Mouse (Mus musculus) activated CD4-positive, CD25-positive, alpha-beta regulatory T cell, adult 4 months (primary cell): ENCODE results near the gene Tnfsf8. TPM values are rescaled to one million over a fixed set of nuclear protein-coding genes. Genes with fewer than 3 reads are reported as not detected.

Source experiments
- ATAC-seq: one replicate; pipeline ENCODE4 v1.8.0; 2017
- polyA plus RNA-seq, 2 experiments: library from polyadenylated mRNA; unstranded; fragments of 100-300 nt; shearing (Covaris generic); gene quantifications; one replicate each; pipeline ENCODE4 v1.2.1; 2017

The Tnfsf8 gene
- polyA plus RNA-seq, 2 experiments from 2014 or later, result 71.6 to 77.3 TPM

DNA sequence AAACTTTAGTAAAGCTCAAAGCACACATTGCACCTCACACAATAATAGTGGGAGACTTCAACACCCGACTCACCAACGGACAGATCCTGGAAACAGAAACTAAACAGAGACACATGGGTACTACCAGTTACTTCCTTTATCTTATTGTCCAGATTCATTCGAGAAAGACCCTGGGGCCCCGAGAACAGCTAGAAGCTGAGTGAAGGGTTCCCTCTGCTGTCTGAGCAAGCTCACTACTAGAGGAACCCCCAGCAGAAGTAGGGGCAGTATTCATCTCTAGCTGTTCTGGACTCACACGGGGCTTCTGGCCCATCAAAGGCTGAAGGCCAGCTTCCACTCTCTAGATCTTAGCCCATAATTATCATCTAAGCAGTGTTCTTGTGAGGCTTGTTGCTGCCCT is 20.7 kb downstream of the Tnfsf8 start:
- ATAC-seq, result no peak

DNA sequence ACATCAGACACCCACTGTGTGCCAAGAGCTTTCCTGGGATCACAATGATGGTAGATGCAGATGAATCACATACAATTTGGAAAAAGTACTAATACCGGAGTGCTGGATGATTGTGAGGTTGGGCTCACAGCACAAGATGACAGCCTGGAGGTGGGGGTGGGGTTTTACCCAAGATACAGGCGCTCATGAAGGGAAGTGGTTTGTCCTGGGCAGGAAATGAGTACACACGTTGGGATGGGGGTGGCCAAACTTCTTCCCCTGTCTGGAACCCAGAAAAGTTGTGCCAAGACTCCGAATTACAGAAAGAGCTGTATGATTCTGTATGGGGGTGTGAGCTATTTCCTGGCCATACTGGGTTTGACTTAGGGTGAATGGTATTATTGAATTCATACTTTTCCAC is 38.0 kb downstream of the Tnfsf8 start:
- ATAC-seq, result peak; percentile 77

DNA sequence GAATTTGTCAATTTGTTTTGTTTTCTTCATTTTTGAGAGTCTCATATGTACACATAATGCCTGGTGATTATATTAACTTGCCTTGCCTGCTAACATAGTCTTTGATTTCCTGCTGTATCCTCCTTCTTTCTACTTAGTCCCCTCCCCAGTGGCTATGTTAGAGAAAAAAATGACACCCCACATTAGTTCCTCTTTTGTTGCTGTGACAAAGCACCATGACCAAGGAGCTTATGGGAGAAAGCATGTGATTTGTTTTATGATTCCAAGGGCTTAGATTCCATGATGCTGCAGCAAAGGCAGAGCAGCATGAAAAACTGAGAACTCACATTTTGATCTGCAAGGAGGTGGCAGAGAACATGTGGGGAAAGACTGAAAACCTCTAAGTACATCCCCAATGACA is 43.6 kb downstream of the Tnfsf8 start:
- ATAC-seq, result no peak

DNA sequence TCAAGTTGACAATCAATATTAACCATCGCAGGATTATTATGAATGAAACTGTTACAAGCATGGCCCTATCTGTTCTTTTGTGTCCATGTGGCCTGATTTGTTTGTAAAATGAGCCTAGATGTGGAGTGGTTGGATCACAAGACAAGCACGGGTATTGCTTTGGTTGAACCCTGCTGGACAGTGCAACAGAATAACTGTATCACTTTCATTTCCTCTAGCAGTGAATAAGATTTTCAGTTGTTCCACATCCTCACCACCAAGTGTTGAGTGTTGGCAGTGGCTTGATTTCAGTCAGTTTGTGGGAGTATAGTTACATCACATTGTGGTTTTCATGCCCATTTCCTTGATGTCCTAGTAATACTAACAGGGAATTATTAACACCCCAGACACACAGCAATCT is 45.5 kb downstream of the Tnfsf8 start:
- ATAC-seq, result no peak

DNA sequence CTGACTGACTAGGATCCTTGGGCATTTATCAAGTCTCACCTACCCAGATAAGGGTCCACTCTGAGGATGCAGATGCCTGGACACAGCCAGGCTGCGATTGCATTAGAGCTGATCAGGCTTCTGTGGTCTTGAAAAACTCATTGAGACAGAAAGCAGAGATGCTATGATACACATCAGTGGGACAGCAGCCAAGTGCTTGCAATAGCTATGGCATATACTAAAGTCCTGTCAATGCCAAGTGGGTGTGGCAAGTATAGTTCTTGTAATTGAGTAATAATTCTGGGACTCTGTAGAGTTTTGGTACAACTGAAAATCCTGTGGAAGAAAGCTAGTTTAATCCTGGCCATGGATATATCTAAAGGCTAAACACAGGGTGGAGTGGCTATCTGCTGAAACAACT is 63.1 kb downstream of the Tnfsf8 start:
- ATAC-seq, result no peak

DNA sequence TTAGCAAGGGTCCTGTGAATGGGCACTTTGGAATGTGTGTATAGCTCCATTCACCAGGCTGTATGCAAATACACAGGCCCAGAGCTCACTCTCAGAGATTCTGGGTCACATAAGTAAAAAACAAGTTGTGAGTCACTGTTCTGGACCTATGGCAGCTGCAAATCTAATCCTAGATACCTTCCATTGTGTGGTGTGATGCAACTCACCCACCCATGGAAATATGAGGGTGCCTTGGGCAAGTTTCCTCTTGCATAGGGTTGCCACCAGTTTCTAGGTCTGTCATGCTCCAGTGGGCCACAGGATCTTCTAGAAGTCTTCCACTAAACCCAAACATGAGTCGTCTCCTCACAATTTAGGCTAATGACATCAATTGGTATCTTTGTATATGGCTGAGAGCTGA is 64.6 kb downstream of the Tnfsf8 start:
- no peak for ATAC-seq

DNA sequence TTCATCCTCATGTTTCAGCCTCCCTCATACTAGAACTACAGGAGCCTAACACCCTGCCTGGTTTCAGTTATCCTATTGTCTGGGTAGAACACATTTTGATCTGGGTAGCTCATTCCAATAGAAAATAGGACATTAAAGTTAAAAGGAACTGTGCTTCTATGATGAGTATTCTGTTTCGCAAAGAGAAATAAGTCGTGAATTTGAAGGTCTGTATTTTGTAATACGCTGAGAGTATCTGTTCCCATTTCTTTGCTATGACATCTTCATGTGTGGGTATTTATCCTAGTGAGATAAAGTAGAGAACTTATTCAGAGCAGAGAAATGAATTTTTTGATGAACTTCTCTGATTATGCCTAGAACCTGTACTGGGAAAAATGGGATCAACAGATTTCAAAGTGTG is 68.8 kb downstream of the Tnfsf8 start:
- no peak for ATAC-seq

DNA sequence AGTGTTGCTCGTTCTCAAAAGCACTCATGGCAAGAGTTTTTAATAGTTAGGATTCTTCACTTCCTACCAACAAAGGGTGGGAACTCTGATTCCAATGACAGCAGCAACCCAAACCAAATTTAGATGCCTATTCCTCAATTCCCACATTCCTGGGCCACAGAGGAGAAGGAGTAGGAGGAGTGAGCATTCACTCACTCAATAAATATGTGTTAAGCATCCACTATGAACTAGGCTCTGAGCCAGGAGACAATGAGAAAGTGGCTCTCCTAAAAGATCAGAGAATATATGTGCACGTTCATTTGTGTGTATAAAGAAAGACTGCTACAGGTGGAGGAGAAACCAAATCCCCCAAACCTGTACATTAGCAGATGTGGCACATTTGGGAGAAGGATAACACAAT is 75.7 kb downstream of the Tnfsf8 start:
- no peak for ATAC-seq

DNA sequence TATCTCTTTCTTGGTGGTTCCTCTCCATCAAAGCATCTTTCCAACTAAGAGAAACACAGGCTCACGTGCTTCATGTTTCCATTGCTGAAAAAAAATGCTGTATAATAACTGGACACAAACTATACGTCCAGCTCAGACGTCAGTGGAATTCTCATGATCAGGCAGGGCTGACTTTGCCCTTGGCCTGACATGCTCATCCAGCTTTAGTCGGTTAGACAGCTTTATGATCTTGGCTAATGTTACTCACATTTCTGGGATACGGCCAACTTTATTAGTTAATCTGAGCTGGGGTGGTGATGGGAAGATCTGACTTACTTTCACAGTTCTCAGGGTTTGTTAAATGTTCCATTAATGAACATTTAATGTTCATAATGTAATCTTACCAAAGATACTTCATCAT is 77.3 kb downstream of the Tnfsf8 start:
- ATAC-seq, result no peak

DNA sequence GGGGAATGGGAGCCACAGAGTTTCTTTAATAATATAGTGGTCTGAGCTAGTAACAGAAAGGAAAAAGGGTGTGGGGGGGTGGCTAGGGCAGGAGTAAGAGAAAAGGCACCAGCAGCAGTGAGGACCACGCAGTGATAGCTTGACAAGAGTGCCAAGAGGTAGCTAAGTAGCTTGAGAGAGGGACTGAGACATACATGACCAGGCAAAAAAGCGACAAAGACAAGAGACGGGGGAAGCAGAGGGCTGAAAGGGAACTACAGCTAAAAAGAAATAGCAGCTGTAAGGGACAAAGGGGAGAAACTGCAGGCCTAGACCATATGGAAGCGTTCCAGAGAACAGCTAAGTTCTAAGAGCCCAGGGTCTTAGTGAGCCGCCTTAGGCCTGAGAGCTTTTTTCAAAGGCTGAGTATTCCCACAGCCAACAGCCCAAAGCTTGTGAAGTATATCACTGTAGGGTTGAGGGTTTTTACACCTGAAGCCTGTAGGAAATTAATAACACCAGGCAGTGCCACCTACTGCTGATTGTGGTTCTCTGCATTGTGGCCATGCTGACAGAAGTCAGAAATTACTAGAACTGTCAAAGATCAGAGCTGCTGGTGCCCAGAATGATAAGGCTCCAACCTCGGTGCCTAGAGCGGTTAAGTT is 78.1 kb downstream of the Tnfsf8 start:
- ATAC-seq, result no peak

Other genes with a start within 250 kb of the Tnfsf8 start
- gene Tex48, start 238.9 kb downstream of the Tnfsf8 start, polyA plus RNA-seq, result not detected
- not detected for gene Gm11214, start 198.0 kb downstream of the Tnfsf8 start, polyA plus RNA-seq
- under 1 TPM; 0.36 to 0.54 TPM for gene Tnfsf15, start 116.2 kb downstream of the Tnfsf8 start, polyA plus RNA-seq
- gene Tnc, start 185.7 kb upstream of the Tnfsf8 start, polyA plus RNA-seq, result under 1 TPM; 0.09 to 0.33 TPM